Mouse (Mus musculus): ENCODE data around the gene Gjb3. TPM values are rescaled to one million over a fixed set of nuclear protein-coding genes. Genes with fewer than 3 reads are reported as not detected.
A peak's percentile ranks its signal among the peaks of the same experiment; 100 is the strongest.

The Gjb3 gene
- polyA plus RNA-seq, 1 experiment from 2014 or later = 0.34 TPM

DNA sequence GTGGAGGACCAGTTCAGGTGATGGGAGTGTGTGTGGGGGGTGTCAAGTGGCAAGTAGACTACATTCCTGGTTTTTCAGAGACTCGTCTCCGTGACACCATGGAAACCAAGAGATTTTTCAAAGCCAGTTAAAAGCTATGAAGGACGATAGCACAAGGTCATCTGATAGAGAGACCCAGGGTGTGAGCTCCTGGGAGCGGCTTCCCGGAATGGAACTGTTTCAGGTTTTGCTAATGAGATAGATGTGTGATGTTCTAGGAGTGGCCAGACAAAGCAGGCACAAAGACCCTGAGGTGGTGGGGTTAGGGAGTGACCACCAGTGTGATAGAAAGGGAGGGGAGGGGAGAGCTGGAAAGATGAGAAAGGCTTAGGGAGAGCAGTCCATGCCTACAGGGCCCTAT lies 14.4 kb upstream of the Gjb3 start:
- Histone ChIP-seq H3K4me1 (ENCODE audit: insufficient read depth) (no peaks in the 10 kb centered on the region), H3K36me3 (replicated peaks; ENCODE audit: insufficient read depth, low read length) (no peaks in the 10 kb centered on the region), H3K9ac (replicated peaks) (no peak overlapping the region), H3K27me3 (ENCODE audit: insufficient read depth, low read length) (no peaks in the 10 kb centered on the region), H3K4me3 (ENCODE audit: low read depth, low read length) (no peak overlapping the region), H3K4me2 (ENCODE audit: low read depth, low read length) (no peak overlapping the region), H3K27ac (ENCODE audit: low read depth) (no peak overlapping the region), H3K9me3 (ENCODE audit: low read length) (no peaks in the 10 kb centered on the region)
- TF ChIP-seq CTCF (IDR thresholded peaks at IDR 0.05; ENCODE audit: low read depth) = no peak
- TF ChIP-seq EP300 (IDR thresholded peaks at IDR 0.05; ENCODE audit: low read depth) = no peak
- WGBS (ENCODE audit: insufficient replicate concordance) = 77% methylated on average over 5 of the region's 5 CpGs
- ATAC-seq (no peak), DNase-seq (no peak)

DNA sequence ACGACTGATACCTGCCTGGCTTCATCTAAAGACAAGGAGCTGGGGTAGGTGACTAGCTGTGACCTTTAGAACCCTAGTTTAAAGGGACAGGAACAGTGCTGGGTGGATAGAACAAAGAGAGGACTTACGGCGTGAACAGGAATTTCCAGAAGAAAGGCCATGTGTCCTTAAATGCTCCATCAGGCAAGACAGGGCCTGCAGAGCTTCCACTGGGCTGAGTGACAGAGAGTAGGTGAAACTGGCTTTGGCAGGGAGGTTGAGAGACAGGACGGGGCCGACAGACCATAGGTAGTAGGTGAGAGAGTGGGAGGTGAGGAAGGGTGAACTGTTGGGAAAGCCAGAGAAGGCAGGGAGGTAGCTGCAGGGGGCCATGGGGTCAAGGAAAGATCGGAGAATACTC lies 10.7 kb upstream of the Gjb3 start:
- Histone ChIP-seq H3K27me3 (ENCODE audit: insufficient read depth, low read length) (no peaks in the 10 kb centered on the region), H3K9me3 (ENCODE audit: low read length) (no peaks in the 10 kb centered on the region), H3K36me3 (replicated peaks; ENCODE audit: insufficient read depth, low read length) (no peaks in the 10 kb centered on the region), H3K4me1 (ENCODE audit: insufficient read depth) (no peaks in the 10 kb centered on the region), H3K4me2 (ENCODE audit: low read depth, low read length) (no peak overlapping the region), H3K4me3 (ENCODE audit: low read depth, low read length) (no peak overlapping the region), H3K9ac (replicated peaks) (no peak overlapping the region), H3K27ac (ENCODE audit: low read depth) (no peak overlapping the region)
- TF ChIP-seq EP300 (IDR thresholded peaks at IDR 0.05; ENCODE audit: low read depth) (no peak), CTCF (IDR thresholded peaks at IDR 0.05; ENCODE audit: low read depth) (no peak)
- WGBS (ENCODE audit: insufficient replicate concordance) = 50% methylated on average over 6 of the region's 6 CpGs
- no peak for DNase-seq
- no peak for ATAC-seq

DNA sequence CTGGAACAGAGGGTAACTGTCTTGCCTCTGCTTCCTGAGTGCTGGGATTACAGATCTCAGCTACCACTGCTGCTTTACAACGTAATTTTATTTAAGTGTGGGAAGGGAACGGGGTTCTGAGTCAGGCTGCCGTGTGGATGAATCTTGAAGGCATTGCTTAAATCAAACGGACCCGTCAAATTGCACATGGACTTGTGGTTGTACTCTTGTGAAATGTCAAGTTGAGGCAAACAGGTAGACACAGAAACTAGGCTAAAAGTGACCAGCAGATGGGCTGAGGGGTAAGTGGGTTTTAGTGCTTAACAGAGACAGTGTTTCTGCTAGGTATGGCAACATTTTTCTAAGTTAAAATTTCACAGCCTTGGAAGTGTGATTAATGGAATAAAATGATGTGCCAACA lies 7.0 kb upstream of the Gjb3 start:
- DNase-seq (no peak), ATAC-seq (no peak)
- Histone ChIP-seq H3K4me1 (ENCODE audit: insufficient read depth) (no peaks in the 10 kb centered on the region), H3K36me3 (replicated peaks; ENCODE audit: insufficient read depth, low read length) (no peaks in the 10 kb centered on the region), H3K4me3 (ENCODE audit: low read depth, low read length) (no peak overlapping the region), H3K9ac (replicated peaks) (no peak overlapping the region), H3K27ac (ENCODE audit: low read depth) (no peak overlapping the region), H3K4me2 (ENCODE audit: low read depth, low read length) (no peak overlapping the region), H3K9me3 (ENCODE audit: low read length) (no peaks in the 10 kb centered on the region), H3K27me3 (ENCODE audit: insufficient read depth, low read length) (no peaks in the 10 kb centered on the region)
- TF ChIP-seq EP300 (IDR thresholded peaks at IDR 0.05; ENCODE audit: low read depth) = no peak
- TF ChIP-seq CTCF (IDR thresholded peaks at IDR 0.05; ENCODE audit: low read depth) = no peak
- 67% methylated on average over 5 of the region's 5 CpGs for WGBS (ENCODE audit: insufficient replicate concordance)

DNA sequence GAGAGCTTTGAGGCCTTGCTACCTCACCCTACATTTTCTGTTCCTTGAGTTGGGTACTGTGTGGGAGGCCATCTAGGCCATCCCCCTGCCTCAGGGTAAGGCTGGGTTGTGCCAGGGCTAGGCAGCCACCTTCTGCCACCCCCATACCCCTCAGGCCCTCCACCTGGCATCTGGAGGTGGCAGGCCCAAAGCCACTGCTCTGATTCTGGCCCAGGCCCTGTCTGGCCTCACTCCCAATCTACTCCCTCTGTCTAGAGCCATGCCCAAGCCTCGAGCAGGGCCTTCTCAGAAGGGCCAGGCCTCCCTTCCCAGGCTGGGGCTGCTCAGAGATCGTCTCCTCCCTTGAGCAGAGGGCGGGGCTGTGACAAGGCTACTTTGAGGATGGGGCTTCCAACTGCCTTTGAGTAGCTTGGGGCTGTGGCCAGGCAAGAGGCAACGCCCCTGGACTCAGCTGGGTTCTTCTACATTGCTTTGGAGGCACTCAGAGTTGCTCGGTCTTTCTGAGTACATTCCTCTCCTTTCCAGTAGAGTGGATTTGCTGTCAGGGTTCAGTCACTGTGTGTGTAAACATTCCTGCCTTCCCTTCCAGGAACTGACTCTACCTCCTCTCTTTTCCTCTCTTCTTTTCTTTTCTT lies 4.3 kb upstream of the Gjb3 start:
- Histone ChIP-seq H3K9ac (replicated peaks) (no peak overlapping the region), H3K27me3 (ENCODE audit: insufficient read depth, low read length) (peaks cover 20% of the 10 kb centered on the region), H3K9me3 (ENCODE audit: low read length) (no peaks in the 10 kb centered on the region), H3K4me1 (ENCODE audit: insufficient read depth) (no peaks in the 10 kb centered on the region; the same call in 1 of the 2 replicates), H3K4me2 (ENCODE audit: low read depth, low read length) (no peak overlapping the region), H3K4me3 (ENCODE audit: low read depth, low read length) (no peak overlapping the region), H3K36me3 (replicated peaks; ENCODE audit: insufficient read depth, low read length) (no peaks in the 10 kb centered on the region), H3K27ac (ENCODE audit: low read depth) (no peak overlapping the region)
- no peak for TF ChIP-seq EP300 (IDR thresholded peaks at IDR 0.05; ENCODE audit: low read depth)
- no peak for TF ChIP-seq CTCF (IDR thresholded peaks at IDR 0.05; ENCODE audit: low read depth)
- WGBS (ENCODE audit: insufficient replicate concordance) = 57% methylated on average over 5 of the region's 5 CpGs
- DNase-seq (no peak), ATAC-seq (no peak)

DNA sequence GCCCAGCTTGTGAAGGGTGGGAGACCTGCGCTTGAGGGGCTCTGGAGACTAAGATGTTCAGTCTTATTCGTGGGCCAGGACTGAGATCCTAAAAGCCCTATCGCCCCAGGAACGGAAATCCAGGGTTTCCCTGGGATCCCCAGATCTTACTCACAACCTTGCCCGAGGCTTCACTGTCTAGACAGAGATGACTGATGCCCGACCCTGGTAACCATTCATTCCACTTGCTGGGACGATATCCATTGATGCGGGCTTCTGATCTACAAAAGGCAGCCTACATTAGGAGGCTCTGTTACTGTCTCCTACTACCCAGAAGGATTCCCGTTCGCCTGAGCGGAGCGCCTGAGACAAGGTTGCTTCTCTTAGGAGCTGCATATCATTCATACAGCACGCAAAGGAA lies 527 bp upstream of the Gjb3 start:
- Histone ChIP-seq H3K4me2 (ENCODE audit: low read depth, low read length) (no peak overlapping the region), H3K4me3 (ENCODE audit: low read depth, low read length) (no peak overlapping the region), H3K27ac (ENCODE audit: low read depth) (no peak overlapping the region), H3K9ac (replicated peaks) (no peak overlapping the region), H3K4me1 (ENCODE audit: insufficient read depth) (no peaks in the 10 kb centered on the region; the same call in 1 of the 2 replicates), H3K36me3 (replicated peaks; ENCODE audit: insufficient read depth, low read length) (no peaks in the 10 kb centered on the region), H3K9me3 (ENCODE audit: low read length) (no peaks in the 10 kb centered on the region), H3K27me3 (ENCODE audit: insufficient read depth, low read length) (peaks cover 25% of the 10 kb centered on the region)
- WGBS (ENCODE audit: insufficient replicate concordance) = 42% methylated on average over 13 of the region's 13 CpGs
- no peak for ATAC-seq
- no peak for DNase-seq
- TF ChIP-seq CTCF (IDR thresholded peaks at IDR 0.05; ENCODE audit: low read depth) (no peak), EP300 (IDR thresholded peaks at IDR 0.05; ENCODE audit: low read depth) (no peak)

DNA sequence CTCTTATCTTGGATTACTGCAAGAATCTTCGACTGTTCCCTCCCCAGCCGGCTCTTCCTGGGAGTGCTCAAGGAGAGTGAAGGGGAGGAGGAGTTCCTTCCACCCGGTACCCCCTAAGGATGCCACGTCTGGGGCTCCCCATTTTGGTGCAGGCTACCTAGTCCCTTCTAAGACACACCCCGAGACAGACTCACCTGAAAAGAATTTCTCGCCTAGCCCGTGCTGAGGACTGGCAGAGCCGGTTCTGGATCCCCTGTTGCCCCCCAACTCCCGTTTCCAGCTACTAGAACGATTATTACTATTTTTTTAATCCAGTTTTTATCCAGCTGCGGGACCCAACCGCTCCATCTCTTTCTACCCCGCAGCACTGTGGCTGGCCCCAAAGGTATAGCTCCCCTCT lies 893 bp downstream of the Gjb3 start:
- no peak overlapping the region for H3K9ac ChIP-seq (replicated peaks)
- H3K4me2 ChIP-seq (ENCODE audit: low read depth, low read length) = peak overlapping the region; percentile 56

More for the DNA sequence above, 893 bp downstream of the Gjb3 start:
- Histone ChIP-seq H3K27me3 (ENCODE audit: insufficient read depth, low read length) (peaks cover 29% of the 10 kb centered on the region), H3K27ac (ENCODE audit: low read depth) (no peak overlapping the region), H3K36me3 (replicated peaks; ENCODE audit: insufficient read depth, low read length) (no peaks in the 10 kb centered on the region), H3K4me1 (ENCODE audit: insufficient read depth) (no peaks in the 10 kb centered on the region; the same call in 1 of the 2 replicates), H3K4me3 (ENCODE audit: low read depth, low read length) (peak overlapping the region; percentile 26), H3K9me3 (ENCODE audit: low read length) (no peaks in the 10 kb centered on the region)
- 3% methylated on average over 13 of the region's 13 CpGs for WGBS (ENCODE audit: insufficient replicate concordance)
- TF ChIP-seq CTCF (IDR thresholded peaks at IDR 0.05; ENCODE audit: low read depth) (no peak), EP300 (IDR thresholded peaks at IDR 0.05; ENCODE audit: low read depth) (no peak)
- no peak for DNase-seq
- no peak for ATAC-seq

Measured in liver, postnatal 0 days (tissue).